In the genomic region with DNA sequence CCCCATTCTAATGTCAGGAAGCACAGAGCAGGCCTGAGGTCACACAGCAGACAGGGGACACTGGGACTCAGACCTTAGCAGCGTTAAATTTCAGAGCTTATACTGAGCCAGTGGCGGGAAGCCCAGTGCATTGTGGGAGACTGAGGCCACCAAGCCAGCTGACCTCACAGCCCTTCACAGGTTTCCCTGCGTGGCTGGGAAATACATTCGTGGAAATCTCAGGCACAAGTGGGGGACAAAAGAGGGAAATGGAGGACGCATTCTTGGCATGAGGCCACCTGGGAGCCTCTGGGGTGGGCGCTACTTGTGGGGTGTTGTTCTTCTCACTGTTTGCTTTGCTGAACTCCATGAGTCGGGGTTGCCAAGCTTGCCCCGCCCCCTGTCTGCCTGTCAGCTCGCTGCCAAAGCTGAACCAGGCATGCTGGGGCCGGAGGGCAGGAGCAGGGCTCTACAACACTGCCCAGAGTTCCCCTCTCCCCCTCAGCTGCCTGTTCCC, we compare ENCODE assay signal across 8 mouse cellular contexts. TPM values are rescaled to one million over a fixed set of nuclear protein-coding genes. Genes with fewer than 3 reads are reported as not detected.
DNase-seq lines count a peak whose midpoint lies in the region; ATAC-seq lines count a peak whose summit lies in the region.

No protein-coding gene starts in this region.

- H3K9me3 ChIP-seq in embryonic facial prominence, embryonic 15.5 days (replicated peaks), result no peaks in the 10 kb centered on the region
- H3K9me3 ChIP-seq in hindbrain, embryonic 16.5 days (ENCODE audit: control insufficient read depth, low read length), result no peaks in the 10 kb centered on the region
- H3K9me3 ChIP-seq in lung, embryonic 15.5 days, result no peaks in the 10 kb centered on the region

- WGBS in embryonic facial prominence, embryonic 15.5 days, result 12% methylated on average over 10 of the region's 10 CpGs
- WGBS in hindbrain, embryonic 16.5 days, result 29% methylated on average over 7 of the region's 10 CpGs
- 12% methylated on average over 10 of the region's 10 CpGs for WGBS in lung, embryonic 15.5 days

- ATAC-seq in embryonic facial prominence, embryonic 15.5 days (ENCODE audit: insufficient number of reproducible peaks, low FRiP score, low TSS enrichment, low read depth), result 0 out of 2 replicates have a peak, but pooled peaks have one; percentile 26
- ATAC-seq in hindbrain, embryonic 16.5 days, result peak; percentile 63; the same call in 1 of the 2 replicates
- peak; percentile 56 for ATAC-seq in lung, embryonic 15.5 days (ENCODE audit: borderline replicate concordance, extremely low read depth, low FRiP score, low TSS enrichment)

- H3K36me3 ChIP-seq in embryonic facial prominence, embryonic 15.5 days, result no peaks in the 10 kb centered on the region
- no peaks in the 10 kb centered on the region for H3K36me3 ChIP-seq in hindbrain, embryonic 16.5 days (ENCODE audit: control insufficient read depth, insufficient read depth, low read length)
- H3K36me3 ChIP-seq in lung, embryonic 15.5 days, result no peaks in the 10 kb centered on the region

- H3K27me3 ChIP-seq in embryonic facial prominence, embryonic 15.5 days, result no peaks in the 10 kb centered on the region
- no peaks in the 10 kb centered on the region; the same call in 1 of the 2 replicates for H3K27me3 ChIP-seq in hindbrain, embryonic 16.5 days (replicated peaks; ENCODE audit: control insufficient read depth, insufficient read depth, low read length)
- H3K27me3 ChIP-seq in lung, embryonic 15.5 days, result no peaks in the 10 kb centered on the region

- peak overlapping the region; percentile 45 for H3K27ac ChIP-seq in embryonic facial prominence, embryonic 15.5 days (replicated peaks)
- H3K27ac ChIP-seq in hindbrain, embryonic 16.5 days (ENCODE audit: low read depth, low read length), result no peak overlapping the region
- H3K27ac ChIP-seq in lung, embryonic 15.5 days, result peak overlapping the region; percentile 67

- H3K4me1 ChIP-seq in embryonic facial prominence, embryonic 15.5 days, result peaks cover 64% of the 10 kb centered on the region
- H3K4me1 ChIP-seq in hindbrain, embryonic 16.5 days (ENCODE audit: control insufficient read depth, insufficient read depth, low read depth, low read length), result peaks cover 9% of the 10 kb centered on the region
- peaks cover 45% of the 10 kb centered on the region for H3K4me1 ChIP-seq in lung, embryonic 15.5 days

- DNase-seq in adrenal gland, postnatal 10 days, result peak; percentile 58
- no peak for DNase-seq in adrenal gland, postnatal 25 days
- DNase-seq in left cerebral cortex, adult 8-10 months (ENCODE audit: low spot score in 2 of 2), result no peak
- no peak for DNase-seq in frontal cortex, postnatal 14 days (ENCODE audit: low spot score in 2 of 2)
- no peak for DNase-seq in adrenal gland, postnatal 4 days (ENCODE audit: low spot score in 2 of 2)

- no peak overlapping the region for H3K4me3 ChIP-seq in embryonic facial prominence, embryonic 15.5 days (replicated peaks)
- no peak overlapping the region for H3K4me3 ChIP-seq in hindbrain, embryonic 16.5 days (ENCODE audit: low read length)
- no peak overlapping the region for H3K4me3 ChIP-seq in lung, embryonic 15.5 days

- peak overlapping the region; percentile 23; the same call in 1 of the 2 replicates for H3K4me2 ChIP-seq in embryonic facial prominence, embryonic 15.5 days (replicated peaks)
- H3K4me2 ChIP-seq in hindbrain, embryonic 16.5 days (ENCODE audit: low read length), result peak overlapping the region; percentile 26; the same call in 1 of the 2 replicates
- peak overlapping the region; percentile 39 for H3K4me2 ChIP-seq in lung, embryonic 15.5 days

- no peak overlapping the region for H3K9ac ChIP-seq in embryonic facial prominence, embryonic 15.5 days
- H3K9ac ChIP-seq in hindbrain, embryonic 16.5 days (ENCODE audit: low read depth, low read length), result 0 out of 2 replicates have a peak overlapping the region, but pooled peaks have one; percentile 4
- no peak overlapping the region for H3K9ac ChIP-seq in lung, embryonic 15.5 days

RNA-seq across cellular contexts. Expression of a gene that starts 29.9 kb away (rescaled TPM):
- total RNA-seq in adrenal gland, postnatal 10 days (2021), result under 1 TPM; 0.45 to 0.61 TPM
- total RNA-seq in adrenal gland, postnatal 25 days (2021), result 0.18 and 0.19 TPM in 2 replicates
- polyA plus RNA-seq in embryonic facial prominence, embryonic 15.5 days (2015; fragmentation: Nextera tagmentation; extraction: Ambion mirVana), result 1.6 and 1.8 TPM in 2 replicates
- 0.26 and 0.41 TPM in 2 replicates for polyA plus RNA-seq in hindbrain, embryonic 16.5 days (2015; fragmentation: Nextera tagmentation; extraction: Ambion mirVana)
- 1.5 and 1.8 TPM in 2 replicates for polyA plus RNA-seq in lung, embryonic 15.5 days (2015; fragmentation: Nextera tagmentation; extraction: Ambion mirVana)
- total RNA-seq in left cerebral cortex, adult 8-10 months (2022), result under 1 TPM; 0.27 to 0.37 (median 0.32) TPM
- total RNA-seq in adrenal gland, postnatal 4 days (2021), result 1 to 10 TPM in 1 of 2 experiments, under 1 TPM in 1; 0.68 to 1.1 TPM
